Mouse (Mus musculus) neural tube, embryonic 11.5 days (tissue): ENCODE data around the gene H1foo. TPM values are rescaled to one million over a fixed set of nuclear protein-coding genes. Genes with fewer than 3 reads are reported as not detected.

Experiments
- ATAC-seq: fragments of 200-750 bp; cut with Nextera tagmentation; 2 replicates; pipeline ENCODE4 v1.8.0; 2017; ENCODE audit warnings: moderate number of reproducible peaks, mild to moderate bottlenecking, moderate TSS enrichment, moderate library complexity; ENCODE audit not compliant: insufficient read depth, low FRiP score, low TSS enrichment
- DNase-seq: peaks from one replicate; pipeline ENCODE4 v3.0.0-alpha.2; 2015; ENCODE audit warnings: low spot score
- H3K27ac ChIP-seq: fragments of 300-500 bp; sonication (generic); 2 replicates; pipeline ENCODE4 v1.5.1; 2014; ENCODE audit warnings: low read depth, mild to moderate bottlenecking, low read length
- H3K27me3 ChIP-seq: fragments of 300-500 bp; sonication (generic); 2 replicates; pipeline ENCODE4 v1.6.1; 2014; ENCODE audit warnings: mild to moderate bottlenecking, low read length, mixed read lengths; ENCODE audit not compliant: control insufficient read depth, insufficient read depth
- H3K36me3 ChIP-seq: fragments of 300-500 bp; sonication (generic); 2 replicates; pipeline ENCODE4 v1.6.1; 2014; ENCODE audit warnings: mild to moderate bottlenecking, low read length, moderate library complexity, mixed read lengths; ENCODE audit not compliant: control insufficient read depth, insufficient read depth
- H3K4me1 ChIP-seq: fragments of 300-500 bp; sonication (generic); 2 replicates; pipeline ENCODE4 v1.6.1; 2014; ENCODE audit warnings: low read length, mixed read lengths; ENCODE audit not compliant: control insufficient read depth, insufficient read depth
- H3K4me2 ChIP-seq: fragments of 300-500 bp; sonication (generic); 2 replicates; pipeline ENCODE4 v1.6.1; 2014; ENCODE audit warnings: low read depth, mild to moderate bottlenecking, moderate library complexity
- H3K4me3 ChIP-seq: fragments of 300-500 bp; sonication (generic); 2 replicates; pipeline ENCODE4 v1.5.1; 2014; ENCODE audit warnings: low read depth, low read length
- H3K9ac ChIP-seq: fragments of 300-500 bp; sonication (generic); 2 replicates; pipeline ENCODE4 v1.6.1; 2014; ENCODE audit warnings: mild to moderate bottlenecking, low read length
- H3K9me3 ChIP-seq: fragments of 300-500 bp; sonication (generic); 2 replicates; pipeline ENCODE4 v1.6.1; 2016; ENCODE audit warnings: low read length; ENCODE audit not compliant: control insufficient read depth
- WGBS: fragments of 180-500 bp; shearing (Covaris S2); extraction: QIAGEN DNeasy Blood & Tissue Kit; methylation state at CpG from one replicate; pipeline ENCODE4 v1.1.7; 2014; 5-methylcytosine and 5-hydroxymethylcytosine counted together
- polyA plus RNA-seq: library from polyadenylated mRNA; unstranded; fragments of >200 nt; fragmentation: Nextera tagmentation; extraction: Ambion mirVana; gene quantifications from 2 replicates; pipeline ENCODE4 v1.2.1, GENCODE M21; 2014

The H1foo gene
- polyA plus RNA-seq, 1 experiment from 2014 or later, result not detected

- ATAC-seq, result no peak
- Histone ChIP-seq H3K9me3 (no peaks in the 10 kb centered on the region), H3K36me3 (no peaks in the 10 kb centered on the region), H3K4me3 (no peak overlapping the region), H3K9ac (no peak overlapping the region), H3K4me1 (no peaks in the 10 kb centered on the region), H3K27me3 (no peaks in the 10 kb centered on the region), H3K4me2 (no peak overlapping the region), H3K27ac (no peak overlapping the region)
- WGBS, result 68% methylated on average over 2 of the region's 2 CpGs
- no peak for DNase-seq
Observed at GRCm38 (mm10) chr6:115906871-115907270, 37.9 kb upstream of the H1foo start.

GRCm38 (mm10) chr6:115908421-115908982 is 36.2 kb upstream of the H1foo start:
- Histone ChIP-seq H3K4me2 (no peak overlapping the region), H3K27me3 (no peaks in the 10 kb centered on the region), H3K4me3 (no peak overlapping the region), H3K9me3 (no peaks in the 10 kb centered on the region), H3K36me3 (no peaks in the 10 kb centered on the region), H3K27ac (no peak overlapping the region), H3K4me1 (no peaks in the 10 kb centered on the region), H3K9ac (no peak overlapping the region)
- 51% methylated on average over 6 of the region's 6 CpGs for WGBS
- DNase-seq (no peak), ATAC-seq (no peak)

- H3K27me3 ChIP-seq, result no peaks in the 10 kb centered on the region
- DNase-seq, result no peak
- no peaks in the 10 kb centered on the region for H3K4me1 ChIP-seq
- no peaks in the 10 kb centered on the region for H3K9me3 ChIP-seq
- 0 out of 2 replicates have a peak overlapping the region, but pooled peaks have one; percentile 20 for H3K27ac ChIP-seq
- H3K4me2 ChIP-seq, result no peak overlapping the region
- no peaks in the 10 kb centered on the region for H3K36me3 ChIP-seq
- 67% methylated on average over 3 of the region's 3 CpGs for WGBS
- no peak overlapping the region for H3K4me3 ChIP-seq
- ATAC-seq, result no peak
- no peak overlapping the region for H3K9ac ChIP-seq
Observed at GRCm38 (mm10) chr6:115909052-115909451, 35.7 kb upstream of the H1foo start.

GRCm38 (mm10) chr6:115909940-115910339 is 34.8 kb upstream of the H1foo start:
- Histone ChIP-seq H3K4me1 (no peaks in the 10 kb centered on the region), H3K36me3 (no peaks in the 10 kb centered on the region), H3K9ac (no peak overlapping the region), H3K9me3 (no peaks in the 10 kb centered on the region), H3K27ac (no peak overlapping the region), H3K4me3 (no peak overlapping the region), H3K4me2 (no peak overlapping the region), H3K27me3 (no peaks in the 10 kb centered on the region)
- ATAC-seq (no peak), DNase-seq (no peak)
- 75% methylated on average over 8 of the region's 8 CpGs for WGBS

- Histone ChIP-seq H3K27me3 (no peaks in the 10 kb centered on the region), H3K9ac (no peak overlapping the region), H3K27ac (no peak overlapping the region), H3K36me3 (no peaks in the 10 kb centered on the region), H3K4me1 (no peaks in the 10 kb centered on the region), H3K9me3 (no peaks in the 10 kb centered on the region), H3K4me2 (no peak overlapping the region), H3K4me3 (no peak overlapping the region)
- DNase-seq (no peak), ATAC-seq (no peak)
- 79% methylated on average over 6 of the region's 6 CpGs for WGBS
Observed at GRCm38 (mm10) chr6:115911763-115912162, 33.0 kb upstream of the H1foo start.

- ATAC-seq (no peak), DNase-seq (no peak)
- Histone ChIP-seq H3K4me2 (no peak overlapping the region), H3K27ac (no peak overlapping the region), H3K27me3 (no peaks in the 10 kb centered on the region), H3K36me3 (no peaks in the 10 kb centered on the region), H3K9me3 (no peaks in the 10 kb centered on the region), H3K4me3 (no peak overlapping the region), H3K9ac (no peak overlapping the region), H3K4me1 (no peaks in the 10 kb centered on the region)
- whole genome bisulfite sequencing, result 81% methylated on average over 10 of the region's 10 CpGs
Observed at GRCm38 (mm10) chr6:115913482-115913881, 31.3 kb upstream of the H1foo start.

DNA sequence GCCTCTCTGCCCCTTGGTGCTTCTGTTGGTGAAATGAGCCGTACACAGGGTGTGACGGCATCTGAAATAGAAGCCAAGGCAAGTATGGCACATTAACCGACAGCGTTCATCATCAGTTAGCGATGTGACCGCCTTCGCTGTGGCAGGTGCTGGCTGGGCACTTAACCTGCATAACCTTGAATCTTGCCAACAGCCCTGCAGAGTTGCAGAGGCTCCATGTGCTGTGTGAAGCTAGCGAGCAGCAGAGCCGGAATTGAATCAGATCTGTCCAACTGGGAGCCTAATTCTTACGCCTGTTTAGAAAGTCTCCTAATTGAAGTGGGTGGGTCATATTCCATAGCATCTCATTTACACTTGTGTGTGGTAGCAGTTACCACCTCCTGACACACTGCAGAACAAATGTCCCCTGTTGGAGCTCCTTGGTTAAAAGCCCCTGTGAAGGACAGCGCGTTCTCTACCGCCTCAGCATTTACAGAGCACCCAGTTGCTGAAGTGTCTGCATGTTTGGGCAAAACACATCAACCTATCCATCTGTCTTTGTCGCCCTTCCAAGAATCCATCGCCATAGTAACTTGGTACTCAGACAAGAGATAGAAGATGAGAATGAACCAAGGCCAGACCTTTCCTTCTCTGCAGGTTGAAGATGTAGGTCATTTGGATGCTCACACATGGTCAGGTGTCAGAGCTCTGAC is 30.1 kb upstream of the H1foo start:
- no peak overlapping the region for H3K4me2 ChIP-seq
- no peak for DNase-seq
- no peaks in the 10 kb centered on the region for H3K4me1 ChIP-seq
- WGBS, result 85% methylated on average over 15 of the region's 15 CpGs
- ATAC-seq, result no peak
- H3K9ac ChIP-seq, result no peak overlapping the region
- no peaks in the 10 kb centered on the region for H3K9me3 ChIP-seq
- no peaks in the 10 kb centered on the region for H3K36me3 ChIP-seq
- no peak overlapping the region for H3K27ac ChIP-seq
- no peaks in the 10 kb centered on the region for H3K27me3 ChIP-seq
- H3K4me3 ChIP-seq, result no peak overlapping the region

GRCm38 (mm10) chr6:115915601-115916445 is 28.9 kb upstream of the H1foo start:
- Histone ChIP-seq H3K36me3 (no peaks in the 10 kb centered on the region), H3K9ac (no peak overlapping the region), H3K9me3 (no peaks in the 10 kb centered on the region), H3K4me2 (no peak overlapping the region), H3K27me3 (no peaks in the 10 kb centered on the region), H3K4me3 (no peak overlapping the region), H3K27ac (no peak overlapping the region), H3K4me1 (no peaks in the 10 kb centered on the region)
- DNase-seq (no peak), ATAC-seq (no peak)
- WGBS, result 72% methylated on average over 17 of the region's 17 CpGs
